Mouse (Mus musculus) heart, adult 11 months (tissue): Measurements from ENCODE around the gene Rtkn2.

Source experiments
- DNase-seq: peaks from one replicate; pipeline ENCODE4 v3.0.0; 2022

Rtkn2 gene

DNA sequence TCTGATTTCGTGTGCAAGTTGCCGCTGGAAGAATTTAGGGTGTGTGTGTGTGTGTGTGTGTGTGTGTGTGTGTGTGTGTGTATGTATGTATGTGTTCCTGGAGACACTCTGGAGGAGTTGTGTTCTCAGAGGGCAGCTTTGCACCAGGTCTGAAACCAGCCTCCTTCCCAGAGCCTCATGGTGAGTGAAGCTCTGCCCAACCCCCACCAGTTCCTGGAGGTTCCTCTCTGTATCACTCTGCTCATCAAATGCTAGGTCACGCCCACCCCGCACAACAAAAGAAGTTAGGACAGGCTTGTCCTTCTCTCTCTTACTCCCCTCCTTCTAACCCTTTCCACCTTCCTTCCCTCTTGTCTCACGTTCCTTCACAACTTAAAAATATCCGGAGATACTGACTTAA, 64.6 kb downstream of the Rtkn2 start:
- peak; percentile 69 for DNase-seq

DNA sequence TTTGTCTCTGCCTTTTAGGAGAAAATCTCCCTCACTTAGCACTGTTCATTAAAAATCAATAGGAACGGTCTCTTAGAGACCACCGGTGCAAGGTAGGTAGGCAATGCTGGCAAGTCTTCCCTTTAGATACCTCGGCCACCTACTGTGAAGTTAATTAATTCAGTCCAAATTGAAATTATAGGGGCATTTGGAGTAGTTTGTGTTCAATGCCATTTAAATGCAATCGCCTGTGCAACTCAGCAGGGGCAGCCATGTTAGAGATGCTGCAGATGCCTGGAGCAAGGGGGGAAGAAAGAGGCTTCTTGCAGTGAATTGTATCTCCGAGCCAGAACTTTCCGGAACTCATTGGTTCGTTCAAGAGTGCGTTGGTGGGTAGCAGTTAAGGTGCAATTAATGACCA, 65.5 kb downstream of the Rtkn2 start:
- peak; percentile 72 for DNase-seq

DNA sequence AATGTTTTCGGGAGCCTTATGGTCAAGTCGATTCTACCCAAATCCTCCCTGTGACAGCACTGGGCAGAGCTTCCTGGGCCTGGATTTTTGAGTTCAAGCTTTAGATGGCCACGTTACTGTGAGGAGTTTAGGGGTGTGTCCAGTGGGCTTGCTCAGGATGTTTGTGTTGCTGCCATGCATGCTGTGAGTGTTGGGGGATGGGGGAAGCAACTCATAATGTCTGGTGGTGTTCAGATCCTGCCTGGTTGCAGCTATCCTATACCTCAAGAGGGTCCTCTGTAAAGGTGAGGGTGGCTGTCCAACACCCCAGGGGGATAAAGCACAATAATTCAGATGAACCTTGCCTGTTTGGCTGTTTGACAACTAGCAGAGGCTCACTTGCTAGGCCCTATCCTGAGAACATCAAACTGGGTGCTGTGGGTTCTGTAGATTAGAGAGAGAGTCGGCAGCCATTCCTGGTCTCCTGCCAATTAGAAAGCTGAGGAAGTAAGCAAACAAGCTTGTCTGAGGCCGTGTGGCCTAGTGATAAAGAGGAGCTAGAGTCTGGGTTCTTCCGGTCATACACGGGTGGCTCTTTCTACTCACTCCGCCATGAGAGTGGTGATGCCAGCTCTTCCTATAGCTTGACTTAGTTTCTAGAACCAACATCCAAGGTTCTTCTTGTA, 69.4 kb downstream of the Rtkn2 start:
- peak; percentile 82 for DNase-seq

DNA sequence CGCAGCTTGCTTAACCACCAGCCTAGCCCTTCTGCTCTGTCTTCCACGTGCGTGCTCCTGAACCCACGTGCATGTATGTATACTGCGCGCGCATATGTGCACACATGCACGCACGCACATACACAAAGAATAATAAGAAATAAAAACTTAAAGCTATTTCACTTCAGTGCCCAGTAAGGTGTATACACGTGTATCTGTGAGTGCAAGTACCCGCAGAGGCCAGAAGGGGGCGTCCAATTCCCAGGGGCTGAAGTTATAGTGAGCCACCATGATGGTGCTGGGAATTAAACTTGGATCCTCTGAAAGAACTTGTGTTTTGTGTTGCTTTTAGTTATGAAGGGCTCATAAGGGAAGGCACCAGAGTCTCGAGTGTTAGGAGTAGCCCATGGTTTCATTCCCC, 71.5 kb downstream of the Rtkn2 start:
- DNase-seq = peak; percentile 71

DNA sequence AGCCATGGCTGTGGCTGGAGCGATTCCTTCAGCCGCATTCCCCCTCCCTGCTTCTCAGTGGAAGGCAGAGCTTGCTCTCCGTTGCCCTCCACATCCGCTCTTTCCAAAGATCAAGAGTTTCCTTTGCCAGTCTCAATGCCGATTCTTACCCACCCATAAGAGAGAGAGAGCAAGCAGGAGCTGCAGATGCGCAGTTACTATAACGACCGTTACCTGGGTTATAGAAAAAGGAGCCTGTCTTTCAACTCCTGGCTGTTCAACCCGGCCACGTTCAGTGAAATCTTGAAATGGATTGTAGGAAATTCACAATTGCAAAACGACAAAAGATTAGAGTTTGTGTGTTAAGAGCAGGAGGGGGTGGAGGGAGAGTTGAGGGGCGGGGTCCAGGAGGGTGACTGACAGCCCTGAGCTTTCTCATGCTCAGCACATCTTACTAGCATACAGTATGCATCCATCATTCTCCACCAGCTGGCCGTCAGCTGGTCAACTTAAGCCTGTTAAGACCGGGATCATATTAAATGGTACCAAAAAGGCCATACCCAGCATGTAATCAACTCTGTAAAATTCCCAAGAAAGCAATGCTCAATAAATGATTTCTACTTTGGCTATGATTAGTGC, 72.1 kb downstream of the Rtkn2 start:
- peak; percentile 71 for DNase-seq

DNA sequence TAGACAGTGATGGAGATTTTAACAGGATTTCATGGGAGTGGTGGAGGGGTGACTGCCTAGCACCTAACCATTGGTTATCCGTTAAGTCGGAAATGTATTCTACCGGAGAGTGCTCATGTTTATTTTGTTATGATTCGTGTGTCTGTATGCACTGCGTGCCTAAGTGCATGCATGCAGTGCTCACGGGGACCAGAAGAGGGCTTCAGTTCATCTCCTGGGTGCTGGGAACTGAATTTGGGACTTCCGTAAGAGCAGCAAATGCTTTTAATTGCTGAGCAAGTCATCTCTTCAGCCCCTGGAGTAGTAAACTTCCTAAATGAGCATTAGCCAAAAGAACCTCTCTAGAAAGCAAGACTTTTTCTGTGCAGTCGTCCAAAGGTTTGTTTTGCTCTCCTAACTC, 72.9 kb downstream of the Rtkn2 start:
- DNase-seq = no peak

DNA sequence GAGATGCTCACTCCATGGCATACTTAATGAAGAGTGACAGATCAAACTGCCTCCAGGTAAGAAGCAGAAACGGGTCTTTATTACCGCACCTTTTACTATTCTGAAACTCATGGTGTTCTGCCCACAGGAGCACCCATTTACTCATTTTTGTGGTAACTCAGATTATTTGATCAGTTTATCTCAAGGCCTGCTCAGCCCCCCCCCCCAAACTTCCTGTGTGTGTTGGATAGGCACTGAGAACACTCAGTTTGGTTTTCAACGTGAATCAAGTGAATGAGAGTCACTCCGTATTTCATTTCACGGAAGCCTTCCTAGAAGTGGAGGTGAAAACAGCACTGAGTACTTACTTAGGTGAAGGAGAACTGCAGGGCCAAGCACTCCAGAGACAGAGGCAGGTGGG, 74.8 kb downstream of the Rtkn2 start:
- DNase-seq = no peak

DNA sequence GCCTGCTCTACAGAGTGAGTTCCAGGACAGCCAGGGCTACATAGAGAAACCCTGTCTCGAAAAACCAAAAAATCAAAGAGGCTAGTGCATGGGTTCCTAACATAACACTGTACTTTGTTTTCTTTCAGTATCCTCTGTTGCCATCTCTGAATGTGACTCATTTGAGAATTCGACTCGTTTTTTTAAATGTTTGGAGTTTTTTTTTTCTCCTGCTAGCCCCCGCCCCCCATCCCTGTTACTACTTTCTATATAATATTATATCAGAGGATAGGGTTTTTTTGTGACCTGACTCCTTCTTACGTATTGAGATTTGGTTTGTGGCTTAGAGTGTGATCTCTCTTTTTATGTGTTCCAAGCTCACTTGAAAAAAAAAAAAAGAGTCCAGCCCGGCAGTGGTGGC, 75.3 kb downstream of the Rtkn2 start:
- no peak for DNase-seq

DNA sequence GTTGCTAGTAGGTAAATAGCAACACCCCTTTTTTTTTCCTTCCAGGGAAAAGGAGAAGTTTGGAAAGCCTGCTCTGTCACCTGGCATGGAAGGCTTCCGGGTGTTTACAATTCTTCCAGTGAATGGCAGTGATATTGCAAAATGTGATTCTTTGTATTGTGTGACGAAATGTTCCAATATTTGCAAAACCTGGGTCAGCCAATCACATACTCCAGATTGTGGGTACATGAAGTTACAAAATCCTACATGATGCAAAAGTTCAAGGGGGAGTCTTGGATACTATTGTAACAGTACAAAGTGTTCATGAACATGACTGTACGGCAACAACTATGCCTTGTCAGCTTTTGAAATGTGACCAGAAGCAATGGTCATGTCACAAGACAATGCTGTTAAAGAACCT, 78.5 kb downstream of the Rtkn2 start:
- DNase-seq = no peak

DNA sequence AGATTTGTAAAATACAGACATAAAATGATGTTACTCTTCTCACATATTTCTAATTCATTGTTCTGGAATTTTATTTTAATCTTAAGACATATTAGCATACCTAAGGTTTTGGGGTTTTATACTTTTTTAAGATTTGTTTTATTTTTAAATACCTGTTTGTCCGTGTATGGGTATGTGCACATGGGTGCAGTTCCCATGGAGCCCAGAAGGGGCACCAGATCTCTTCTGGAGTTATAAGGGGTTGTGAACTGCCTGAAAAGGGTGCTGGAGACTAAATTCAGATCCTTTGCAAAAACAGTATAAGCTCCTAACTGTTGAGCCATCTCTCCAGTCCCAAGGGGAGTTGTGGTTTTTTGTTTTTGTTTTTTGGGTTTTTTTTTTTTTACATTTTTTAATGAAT, 79.0 kb downstream of the Rtkn2 start:
- no peak for DNase-seq

DNA sequence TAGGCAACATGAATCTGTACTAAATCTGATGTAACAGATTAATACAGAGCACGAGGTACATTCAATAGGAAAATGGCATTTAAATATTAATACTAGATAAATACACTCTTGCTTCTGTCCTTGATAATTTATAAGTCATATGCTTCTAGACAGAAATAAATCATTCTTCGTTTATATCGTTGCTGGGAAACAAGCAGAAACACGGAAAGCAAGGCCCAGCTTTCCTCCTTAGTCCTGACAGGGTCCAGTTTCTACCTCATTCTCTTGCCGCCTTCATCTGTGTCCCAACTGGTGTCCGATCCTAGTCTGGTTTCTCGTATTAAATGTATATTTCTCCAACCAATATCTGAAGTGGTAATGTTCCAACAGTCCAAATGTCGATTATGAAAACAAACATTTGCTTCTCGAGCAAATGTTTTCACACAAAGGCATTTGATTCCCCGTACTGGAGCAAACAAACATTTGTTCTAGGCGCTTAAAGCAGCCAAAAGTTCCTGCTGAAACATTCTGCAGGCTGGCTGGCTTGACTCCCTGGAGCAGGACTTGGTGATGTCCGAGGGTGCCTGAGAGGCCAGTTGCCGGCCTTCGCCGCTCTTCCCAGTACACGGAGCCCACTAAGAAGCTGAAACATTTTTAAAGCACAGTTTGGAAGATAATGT, 81.3 kb downstream of the Rtkn2 start:
- peak; percentile 94 for DNase-seq

DNA sequence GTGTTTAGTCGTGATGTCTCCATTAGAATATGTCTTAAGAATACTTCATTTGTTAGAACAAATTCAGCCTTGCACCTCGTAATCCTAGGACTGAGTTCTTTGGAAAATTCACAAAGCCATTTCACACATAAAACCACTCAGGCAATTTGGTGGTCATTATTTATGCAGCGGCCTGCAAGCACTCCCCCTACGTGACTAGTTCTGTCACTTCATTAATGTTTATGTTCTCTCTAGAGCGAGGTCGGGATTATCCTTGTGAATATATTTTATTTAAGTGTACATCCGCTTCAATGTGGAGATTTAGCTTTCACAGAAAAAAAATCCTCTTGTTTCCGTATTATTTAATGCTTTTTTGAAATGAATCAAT, 81.9 kb downstream of the Rtkn2 start:
- DNase-seq = no peak

DNA sequence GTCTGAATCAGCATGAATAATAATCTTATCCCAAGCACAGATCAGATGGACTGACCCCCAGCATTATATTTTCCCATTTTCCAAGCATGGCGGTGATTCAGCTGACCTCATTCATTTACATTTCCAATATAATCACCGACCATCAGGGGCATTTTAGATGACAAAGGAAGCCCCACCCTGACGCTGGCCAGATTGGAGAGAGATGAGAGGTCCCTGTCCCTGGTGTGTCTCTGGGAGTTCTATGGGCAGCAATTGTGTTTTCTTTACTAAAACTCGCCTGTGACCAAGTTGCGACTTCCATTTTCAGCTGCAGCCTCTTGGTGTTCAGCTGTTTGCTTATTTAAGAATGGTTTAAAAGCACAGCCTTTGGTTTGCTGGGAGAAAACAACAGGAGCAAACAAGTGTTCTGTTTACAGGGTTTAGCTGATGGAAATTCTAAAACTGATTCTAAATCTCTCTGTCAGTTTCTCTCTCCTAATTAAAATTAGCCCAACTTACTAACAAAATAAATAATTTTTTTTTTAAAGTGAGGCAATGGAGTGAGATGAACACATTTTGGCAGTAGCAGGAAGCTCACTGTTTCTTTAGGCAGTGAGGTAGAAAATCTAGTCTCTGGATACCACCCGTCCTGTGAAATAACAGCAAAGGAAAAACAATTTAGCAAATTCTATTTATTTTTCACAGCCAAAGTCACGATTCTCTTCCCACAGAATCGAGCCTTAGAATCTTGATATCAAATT, 84.6 kb downstream of the Rtkn2 start:
- peak; percentile 88 for DNase-seq

DNA sequence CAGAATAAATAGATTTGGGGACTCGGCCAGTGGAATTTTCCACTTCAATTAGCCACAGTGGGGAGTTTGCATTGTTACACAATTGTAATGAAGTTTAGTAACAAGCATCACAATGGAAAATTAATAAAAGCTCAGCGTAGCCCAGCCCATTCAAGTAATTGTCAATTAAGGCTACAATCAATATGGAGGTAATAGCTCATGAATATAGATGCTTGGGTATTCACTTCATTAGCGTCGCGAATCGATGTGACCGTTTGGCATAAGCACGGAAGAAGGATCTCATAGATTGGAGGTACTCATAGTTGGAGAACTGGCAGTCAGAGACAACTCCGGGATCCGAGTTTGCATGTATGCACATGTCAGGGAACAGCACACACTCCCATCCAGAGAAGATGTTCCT, 85.2 kb downstream of the Rtkn2 start:
- DNase-seq = peak; percentile 63

DNA sequence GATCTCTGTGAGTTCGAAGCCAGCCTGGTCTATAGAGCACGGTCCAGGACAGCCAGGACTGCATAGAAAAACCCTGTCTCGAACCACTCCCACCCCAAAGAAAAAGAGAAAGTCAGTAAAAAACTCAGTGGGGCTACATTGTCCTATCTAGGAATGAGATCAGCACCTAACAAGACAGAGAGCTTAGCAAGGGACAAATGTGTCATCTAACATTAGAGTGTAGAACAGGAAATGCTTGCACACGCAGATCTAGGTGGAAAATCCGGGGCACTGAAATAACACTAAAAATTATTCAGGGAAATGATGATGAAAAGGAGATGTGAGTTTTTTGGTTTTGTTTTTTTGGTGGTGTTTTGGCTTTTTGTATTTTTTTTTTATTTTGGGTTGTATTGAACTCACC, 86.8 kb downstream of the Rtkn2 start:
- peak; percentile 75 for DNase-seq

DNA sequence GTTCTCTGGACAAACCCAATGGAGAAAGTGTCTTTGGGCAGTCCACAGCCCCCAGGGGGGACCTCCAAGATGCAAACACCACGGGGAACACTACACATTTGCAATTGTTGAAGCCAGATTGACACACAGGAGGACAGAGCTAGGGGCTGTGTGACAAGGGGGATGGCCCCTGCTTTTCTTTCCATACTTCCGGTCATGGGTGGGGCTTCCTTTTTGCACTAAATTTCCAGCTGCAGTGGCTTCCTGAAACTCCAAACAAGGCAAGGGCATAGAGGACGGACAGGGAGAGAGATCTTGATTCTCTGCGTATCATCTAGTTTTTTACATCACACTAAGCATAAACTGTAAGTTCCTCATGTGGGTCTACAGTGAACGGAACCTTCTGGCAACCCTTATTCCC, 88.6 kb downstream of the Rtkn2 start:
- peak; percentile 90 for DNase-seq

DNA sequence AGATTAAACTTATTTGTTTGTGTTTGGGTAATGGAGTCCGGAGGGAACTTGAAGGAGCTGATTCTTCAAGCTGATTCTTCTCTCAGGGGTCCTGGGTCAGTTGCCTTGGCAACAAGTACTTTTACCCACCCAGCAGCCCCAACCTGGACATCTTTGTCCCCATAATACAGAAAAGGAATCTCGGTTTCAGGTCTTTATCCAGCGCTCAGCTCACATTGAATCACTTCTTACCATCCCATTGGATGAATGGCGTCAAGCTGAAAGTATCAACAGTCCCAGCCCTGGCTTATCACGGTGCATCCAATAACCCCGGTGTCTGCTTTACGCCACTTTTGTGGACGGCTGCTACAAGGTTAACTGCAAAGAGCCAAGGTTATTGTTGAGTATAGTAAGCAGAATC, 89.1 kb downstream of the Rtkn2 start:
- peak; percentile 83 for DNase-seq

DNA sequence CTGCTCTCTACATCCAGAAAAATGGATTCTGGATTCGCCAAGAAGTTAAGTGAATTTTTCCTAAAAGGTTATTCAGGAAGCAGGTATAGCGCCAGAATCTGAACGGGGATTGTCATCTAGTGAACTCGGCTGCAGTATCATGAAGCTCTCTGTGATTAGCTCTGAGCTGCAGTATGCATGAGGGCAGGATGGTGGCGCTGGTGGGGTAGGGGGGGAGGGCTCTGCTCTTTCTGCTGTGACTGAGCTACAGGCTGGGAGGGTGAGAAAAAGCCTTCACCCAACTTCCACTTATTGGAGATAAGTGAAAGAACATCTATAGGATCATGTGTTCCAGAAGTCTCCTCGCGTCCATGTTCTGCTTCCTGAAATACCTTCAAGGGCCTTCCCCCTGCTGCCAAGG, 91.7 kb downstream of the Rtkn2 start:
- no peak for DNase-seq

DNA sequence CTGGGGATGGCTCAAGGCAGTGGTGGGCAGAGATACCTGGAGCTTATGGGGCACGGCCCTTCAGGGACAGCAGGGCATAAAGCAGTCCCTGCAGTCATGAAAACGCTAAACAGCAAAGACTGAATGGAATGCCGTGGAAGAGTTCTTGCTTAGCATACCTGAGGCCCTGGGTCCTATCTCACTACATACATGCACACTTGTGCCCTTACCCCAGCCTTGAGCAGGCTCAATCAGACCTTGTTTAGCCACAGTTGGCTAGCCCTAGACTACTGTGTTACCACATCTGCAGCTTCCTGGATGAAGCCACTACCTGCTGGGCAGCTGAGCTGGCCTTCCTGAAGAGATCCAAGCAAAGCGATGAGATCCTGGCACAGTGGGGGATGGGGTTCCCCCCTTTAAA, 93.3 kb downstream of the Rtkn2 start:
- peak; percentile 82 for DNase-seq

DNA sequence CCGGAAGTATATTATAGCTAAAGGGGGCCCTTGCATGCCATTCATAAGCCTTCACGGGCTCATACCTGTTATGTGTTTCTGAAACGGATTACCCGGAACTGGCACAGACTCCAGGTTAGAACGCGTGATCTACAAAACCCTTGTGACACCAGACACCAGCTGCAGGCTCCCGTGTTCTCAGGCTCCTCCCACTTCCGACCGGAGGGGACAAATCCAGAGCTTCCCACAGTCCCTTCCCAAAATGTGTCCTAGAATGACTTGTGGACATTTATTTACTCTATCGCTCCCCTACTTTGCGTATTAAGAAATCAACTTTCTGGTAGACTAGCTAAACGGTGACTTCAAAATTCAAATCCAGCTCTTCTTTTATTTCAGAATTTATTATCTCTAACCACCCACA, 94.9 kb downstream of the Rtkn2 start:
- peak; percentile 91 for DNase-seq

DNA sequence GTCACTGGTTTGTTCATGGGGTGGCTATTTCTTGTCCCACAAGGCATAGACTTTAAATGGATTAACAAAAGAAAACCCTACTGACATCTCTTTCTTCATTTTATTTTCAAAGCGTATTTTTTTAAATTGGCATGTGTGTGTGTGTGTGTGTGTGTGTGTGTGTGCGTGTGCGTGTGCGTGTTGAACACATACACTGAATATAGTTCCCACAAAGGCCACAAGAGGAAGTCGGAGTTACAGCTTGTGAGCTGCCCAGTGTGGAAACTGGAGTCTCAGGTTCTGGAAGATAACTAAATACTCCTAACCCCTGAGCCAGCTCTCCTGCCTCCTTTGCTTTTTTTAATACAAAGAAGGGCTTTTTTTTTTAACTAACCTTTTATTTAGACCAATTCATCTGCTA, 95.8 kb downstream of the Rtkn2 start:
- DNase-seq = peak; percentile 61

DNA sequence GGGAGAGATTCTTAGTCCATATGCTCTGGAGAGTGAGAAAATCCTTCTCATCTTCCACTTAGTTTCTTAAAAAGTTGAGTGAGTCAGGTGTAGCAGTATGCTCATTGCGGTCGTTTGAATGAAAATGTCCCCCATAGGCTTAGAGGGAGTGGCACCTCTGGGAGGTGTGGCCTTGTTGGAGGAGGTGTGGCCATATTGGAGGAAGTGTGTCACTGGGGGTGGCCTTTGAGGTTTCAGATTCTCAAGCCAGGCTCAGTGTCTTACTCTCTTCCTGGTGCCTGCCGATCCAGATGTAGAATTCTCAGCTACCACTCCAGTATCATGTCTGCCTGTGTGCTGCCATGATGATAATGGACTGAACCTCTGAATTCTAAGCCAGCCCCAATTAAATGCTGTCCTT, 99.3 kb downstream of the Rtkn2 start:
- peak; percentile 72 for DNase-seq

DNA sequence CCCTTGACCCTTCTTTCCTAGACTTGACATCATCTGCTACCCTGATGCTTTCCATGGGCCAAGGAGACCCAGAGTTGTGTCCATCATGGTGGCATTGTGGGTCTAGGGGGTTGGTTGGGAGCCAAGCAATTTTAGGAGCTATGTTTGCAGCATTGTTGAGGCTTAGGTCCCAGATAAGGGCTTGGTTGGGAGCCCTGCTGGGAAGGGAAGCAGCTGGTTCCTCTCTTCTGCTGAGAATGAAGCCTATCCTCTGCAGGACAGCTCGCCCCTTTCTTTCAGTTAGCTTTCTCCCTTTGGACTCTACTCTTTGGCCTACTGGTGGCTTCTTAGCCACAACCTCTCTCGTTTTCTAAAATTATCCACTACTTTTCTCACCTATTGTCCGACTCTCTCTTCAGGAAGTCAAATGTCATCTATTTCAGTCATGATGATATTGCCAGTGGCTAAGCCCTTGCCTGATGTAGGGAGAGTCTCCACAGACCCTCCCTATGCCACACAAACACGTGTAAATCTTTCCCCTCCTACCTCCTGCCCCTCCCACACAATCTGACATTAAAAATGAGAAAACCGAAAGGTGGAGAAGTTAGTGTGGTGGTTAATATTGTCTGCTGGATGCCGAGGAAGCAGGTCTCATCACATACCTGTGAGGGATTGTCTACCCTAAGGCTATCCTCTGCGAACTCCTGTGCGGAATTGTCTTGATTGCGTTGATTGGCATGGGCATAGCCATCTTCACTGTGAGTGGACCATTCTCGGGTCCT, 100.7 kb downstream of the Rtkn2 start:
- peak; percentile 95 for DNase-seq
